Mouse (Mus musculus) layer of hippocampus, postnatal 25 days (tissue): ENCODE data around the gene Slc39a9. TPM values are rescaled to one million over a fixed set of nuclear protein-coding genes. Genes with fewer than 3 reads are reported as not detected.

Experiments
- DNase-seq, 2 experiments: peaks; one replicate each; pipeline ENCODE4 v3.0.0; 2022; ENCODE audit warnings: mixed read lengths in 2 of 2, low spot score in 1 of 2; ENCODE audit errors: extremely low spot score in 1 of 2
- total RNA-seq, 2 experiments: library from RNA; stranded (reverse); gene quantifications; 2 replicates each; pipeline ENCODE4 v1.2.3; 2021

The Slc39a9 gene
- total RNA-seq, result 10 to 100 TPM; 37.3 to 42.7 TPM

DNA sequence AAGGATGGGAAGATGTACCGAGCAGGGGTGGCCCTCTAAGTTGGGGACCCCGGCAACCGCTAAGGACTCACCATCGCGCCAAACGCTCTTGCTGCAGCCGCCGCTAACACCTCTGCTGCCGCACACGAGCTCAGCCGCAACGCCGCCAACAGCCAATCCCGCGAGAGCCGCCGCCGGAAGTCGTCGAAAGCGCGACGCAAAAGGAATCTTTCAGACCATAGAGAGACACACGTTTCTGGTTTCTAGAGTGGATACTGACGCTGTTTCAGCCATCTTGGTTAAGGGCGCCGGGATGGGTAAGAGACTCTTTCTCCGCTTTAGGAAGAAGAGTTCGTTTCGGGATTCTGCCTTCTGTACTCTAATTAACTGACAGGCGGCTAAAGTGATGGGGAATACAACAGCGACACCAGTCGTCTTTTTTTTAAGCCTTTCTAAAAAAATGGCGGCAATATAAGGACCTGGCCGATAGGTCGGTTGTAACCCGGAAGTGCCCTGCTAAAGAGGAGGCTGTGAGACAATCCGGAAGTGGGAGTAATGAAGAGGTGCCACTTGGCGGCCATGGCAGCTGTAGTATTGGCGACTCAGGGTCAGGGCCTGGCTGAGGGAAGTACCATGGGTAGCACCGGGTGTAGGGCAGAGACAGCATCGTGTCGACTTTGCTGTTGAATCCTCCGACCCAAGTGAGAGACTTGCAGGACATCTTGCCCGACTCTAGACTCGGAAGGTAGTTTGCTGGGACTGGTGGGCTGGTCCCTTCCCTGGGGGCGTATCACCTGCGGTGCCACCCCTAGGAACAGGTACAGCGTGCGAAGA is at the start of gene Slc39a9, which contains the start of gene Erh:
Slc39a9 (plus strand) TSS at position 191 of the 813 bp plus-strand sequence.
Erh (minus strand) TSS at position 649 of the 813 bp plus-strand sequence.
- peak; percentile 87 to 88 for DNase-seq

- no peak for DNase-seq
Measured at GRCm38 (mm10) chr12:80594141-80594540, 49.5 kb upstream of the Slc39a9 start.

DNA sequence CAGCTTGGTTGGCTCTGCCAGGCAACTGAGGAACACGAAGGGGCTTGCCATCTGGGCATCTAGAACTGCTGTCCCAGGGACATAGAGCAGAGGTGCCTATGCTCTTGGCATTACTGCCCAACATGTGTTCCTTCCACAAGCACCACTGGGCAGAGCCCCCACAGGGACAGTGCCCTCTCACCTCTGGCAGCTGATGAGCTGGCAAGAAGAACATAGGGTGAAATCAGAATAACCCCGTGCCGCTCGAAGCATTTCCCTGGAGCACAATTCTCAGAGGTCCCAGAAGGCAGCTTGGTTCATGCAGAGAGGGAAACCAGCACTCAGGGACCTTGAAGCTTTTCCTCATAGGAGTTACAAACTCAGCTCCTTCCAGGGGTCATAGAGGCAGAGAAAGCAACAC is 48.9 kb upstream of the Slc39a9 start:
- DNase-seq, result no peak

GRCm38 (mm10) chr12:80595566-80595965 is 48.1 kb upstream of the Slc39a9 start:
- no peak for DNase-seq

- DNase-seq, result no peak
Measured at GRCm38 (mm10) chr12:80595968-80596367, 47.7 kb upstream of the Slc39a9 start.

DNA sequence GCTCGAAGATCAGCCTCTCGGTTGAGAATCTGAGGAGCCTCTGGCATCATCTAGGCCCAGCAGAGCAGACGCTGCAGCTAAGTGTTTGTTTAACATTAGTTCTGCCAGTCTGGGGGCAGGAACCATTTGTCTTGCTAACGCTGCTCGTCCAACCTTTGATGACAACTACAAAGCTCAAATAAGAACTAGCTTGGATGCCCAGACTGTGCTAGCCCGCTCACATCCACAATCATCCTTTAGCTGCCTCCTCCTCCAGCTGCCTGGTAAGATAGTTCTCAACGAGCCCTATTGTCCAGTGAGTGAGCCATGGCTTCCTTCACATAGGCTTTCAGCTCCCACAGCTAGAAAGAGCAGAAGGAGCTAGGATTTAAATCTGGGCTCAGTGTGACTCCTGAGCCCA is 45.4 kb upstream of the Slc39a9 start:
- no peak for DNase-seq

GRCm38 (mm10) chr12:80598756-80599155 is 44.9 kb upstream of the Slc39a9 start:
- DNase-seq, result peak in 1 of 2 experiments; percentile 26

DNA sequence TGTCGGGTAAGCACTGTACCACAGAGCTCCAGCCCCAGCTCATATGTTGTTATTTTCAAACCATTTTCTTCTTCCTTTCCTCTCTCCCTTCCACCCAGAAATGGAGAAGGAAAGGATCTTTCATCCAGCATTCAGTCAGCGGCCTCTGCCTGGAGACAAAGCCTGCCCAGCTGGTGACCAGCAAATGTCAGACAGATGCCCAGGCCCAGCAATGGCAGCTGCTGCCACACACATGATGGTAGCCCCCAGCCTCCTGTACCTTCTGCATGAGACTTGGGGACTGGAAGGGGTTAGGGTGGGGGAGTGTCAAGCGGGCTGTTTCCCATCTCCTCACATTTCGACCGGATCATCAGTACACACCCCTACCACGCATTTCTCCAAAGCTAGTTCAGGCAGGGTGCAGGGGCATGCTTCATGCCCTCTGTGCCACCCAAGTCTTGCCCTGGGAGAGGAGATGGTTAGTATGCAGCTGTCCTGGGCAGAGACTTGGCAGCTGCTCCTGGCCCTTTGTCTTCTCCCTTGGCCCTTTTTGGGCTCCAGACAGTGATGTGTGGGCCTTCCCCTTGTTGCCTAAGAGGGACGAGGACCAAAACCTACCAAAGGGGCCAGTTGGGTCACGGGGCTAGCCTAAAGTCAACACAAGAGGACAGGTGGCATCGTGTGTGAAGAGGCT is 42.0 kb upstream of the Slc39a9 start:
- no peak for DNase-seq

GRCm38 (mm10) chr12:80602432-80602831 is 41.3 kb upstream of the Slc39a9 start:
- no peak for DNase-seq

- DNase-seq, result no peak
Measured at GRCm38 (mm10) chr12:80603566-80603965, 40.1 kb upstream of the Slc39a9 start.

GRCm38 (mm10) chr12:80604218-80604617 is 39.5 kb upstream of the Slc39a9 start:
- peak in 1 of 2 experiments; percentile 23 for DNase-seq

DNA sequence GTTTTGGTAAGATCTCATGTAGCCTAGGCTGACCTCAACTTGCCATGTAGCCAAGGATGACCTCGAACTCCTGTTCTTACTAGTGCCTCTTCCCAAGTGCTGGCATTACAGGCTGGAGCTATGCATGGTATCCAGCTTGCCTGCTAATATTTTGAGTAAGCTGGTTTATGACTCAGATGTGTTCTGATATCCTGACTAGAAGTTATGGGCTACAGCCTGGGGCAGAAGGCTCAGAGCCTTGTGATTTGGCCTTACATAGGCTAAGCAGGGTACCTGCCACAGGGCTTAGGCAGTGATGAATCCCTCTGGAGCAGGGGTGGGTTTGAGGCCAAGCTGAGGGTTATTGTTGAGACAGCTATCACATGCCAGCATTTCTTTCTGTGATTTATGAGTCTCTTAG is 35.1 kb upstream of the Slc39a9 start:
- DNase-seq, result no peak

DNA sequence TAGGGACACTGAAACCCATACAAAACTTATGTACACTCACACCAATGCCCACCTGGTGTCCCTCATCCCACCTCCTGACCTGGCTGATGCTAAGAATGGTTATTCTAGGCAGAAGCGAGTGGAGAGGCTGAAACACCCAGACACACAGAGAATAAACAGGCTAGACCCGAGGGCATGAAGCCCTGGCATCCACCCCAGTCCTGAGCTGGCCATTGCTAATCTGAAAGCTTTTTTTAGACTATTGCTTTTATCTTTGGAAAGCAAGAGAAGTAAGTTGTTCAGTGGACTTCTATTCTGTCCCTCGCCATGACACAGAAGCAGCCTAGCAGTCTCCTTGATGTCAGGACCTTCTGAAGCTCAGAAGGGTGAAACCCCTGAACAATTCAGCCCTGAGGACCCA is 33.8 kb upstream of the Slc39a9 start:
- DNase-seq, result no peak

DNA sequence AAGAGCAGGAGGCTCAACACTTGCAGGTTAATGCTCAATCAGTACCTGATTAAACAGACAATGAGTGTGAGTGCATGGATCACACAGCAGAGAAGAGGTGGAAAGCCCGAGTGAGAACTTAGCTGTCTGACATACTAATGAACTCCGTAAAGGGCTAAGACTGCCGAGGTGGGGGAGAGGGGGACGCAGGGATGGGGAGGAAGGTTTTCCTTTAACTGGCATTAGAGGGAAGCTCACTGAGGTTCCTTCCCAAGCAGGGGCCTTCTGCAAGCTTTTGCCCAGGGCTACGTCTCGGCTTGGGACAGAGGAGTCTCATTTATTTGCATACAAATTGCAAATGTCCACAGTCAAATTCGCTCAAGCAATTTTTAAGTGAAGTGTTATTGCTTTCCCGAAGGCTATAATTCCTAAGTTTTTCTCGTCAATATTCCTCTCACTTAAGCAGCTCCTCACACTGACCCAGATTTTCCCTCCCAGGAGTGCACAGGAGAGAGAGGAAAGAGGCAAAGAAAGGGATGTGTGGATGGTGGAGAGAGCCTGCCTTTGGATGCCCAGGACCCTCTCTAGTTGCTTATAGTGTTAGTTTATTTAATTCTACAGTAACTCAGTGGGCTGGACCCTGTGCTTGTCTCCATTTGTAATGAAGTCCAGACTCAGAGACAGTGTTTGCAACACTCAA is 31.4 kb upstream of the Slc39a9 start:
- no peak for DNase-seq

DNA sequence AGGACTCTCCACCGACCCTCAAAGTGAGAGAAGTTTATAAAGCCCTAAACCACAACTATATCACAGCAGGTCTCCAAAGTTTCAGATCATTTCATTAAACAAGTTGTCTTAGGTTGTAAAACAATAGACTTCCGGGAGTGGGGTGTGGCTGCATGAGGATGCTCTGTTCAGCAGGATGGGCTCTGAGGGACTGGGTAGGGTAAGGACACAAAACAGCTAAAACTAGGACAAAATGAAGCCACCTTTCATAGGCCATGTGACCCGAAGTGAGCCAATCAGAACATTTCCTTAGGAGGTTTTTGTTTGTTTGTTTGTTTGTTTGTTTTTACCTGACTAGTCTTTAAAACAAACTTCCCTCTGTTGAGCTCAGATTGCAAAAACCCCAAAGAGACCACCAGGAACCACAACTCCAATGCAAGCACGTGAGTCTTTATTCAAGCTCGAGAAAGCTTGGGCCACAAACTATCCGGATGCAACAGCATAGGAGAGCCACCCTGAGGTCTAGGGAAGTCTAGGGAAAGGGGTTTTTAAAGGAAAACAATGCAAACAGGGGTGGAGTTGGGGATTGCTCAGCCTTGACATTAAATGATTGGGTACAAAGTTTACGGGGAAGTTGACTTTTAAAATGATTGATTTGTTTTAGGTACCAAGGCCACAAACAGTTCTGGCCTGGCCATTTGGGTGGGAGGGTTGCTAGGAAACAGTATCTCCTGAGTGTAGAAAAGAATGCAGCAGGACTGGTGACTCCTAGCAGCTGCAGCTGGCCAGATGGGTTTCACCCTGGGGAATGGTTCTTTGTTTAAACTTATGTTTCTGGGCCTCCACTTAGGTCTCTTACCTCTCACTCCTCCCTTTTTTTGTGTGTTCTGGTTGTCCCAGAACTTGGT is 28.1 kb upstream of the Slc39a9 start:
- DNase-seq, result no peak

GRCm38 (mm10) chr12:80620501-80620900 is 23.2 kb upstream of the Slc39a9 start:
- no peak for DNase-seq

- DNase-seq, result no peak
Measured at GRCm38 (mm10) chr12:80631790-80632189, 11.9 kb upstream of the Slc39a9 start.

DNA sequence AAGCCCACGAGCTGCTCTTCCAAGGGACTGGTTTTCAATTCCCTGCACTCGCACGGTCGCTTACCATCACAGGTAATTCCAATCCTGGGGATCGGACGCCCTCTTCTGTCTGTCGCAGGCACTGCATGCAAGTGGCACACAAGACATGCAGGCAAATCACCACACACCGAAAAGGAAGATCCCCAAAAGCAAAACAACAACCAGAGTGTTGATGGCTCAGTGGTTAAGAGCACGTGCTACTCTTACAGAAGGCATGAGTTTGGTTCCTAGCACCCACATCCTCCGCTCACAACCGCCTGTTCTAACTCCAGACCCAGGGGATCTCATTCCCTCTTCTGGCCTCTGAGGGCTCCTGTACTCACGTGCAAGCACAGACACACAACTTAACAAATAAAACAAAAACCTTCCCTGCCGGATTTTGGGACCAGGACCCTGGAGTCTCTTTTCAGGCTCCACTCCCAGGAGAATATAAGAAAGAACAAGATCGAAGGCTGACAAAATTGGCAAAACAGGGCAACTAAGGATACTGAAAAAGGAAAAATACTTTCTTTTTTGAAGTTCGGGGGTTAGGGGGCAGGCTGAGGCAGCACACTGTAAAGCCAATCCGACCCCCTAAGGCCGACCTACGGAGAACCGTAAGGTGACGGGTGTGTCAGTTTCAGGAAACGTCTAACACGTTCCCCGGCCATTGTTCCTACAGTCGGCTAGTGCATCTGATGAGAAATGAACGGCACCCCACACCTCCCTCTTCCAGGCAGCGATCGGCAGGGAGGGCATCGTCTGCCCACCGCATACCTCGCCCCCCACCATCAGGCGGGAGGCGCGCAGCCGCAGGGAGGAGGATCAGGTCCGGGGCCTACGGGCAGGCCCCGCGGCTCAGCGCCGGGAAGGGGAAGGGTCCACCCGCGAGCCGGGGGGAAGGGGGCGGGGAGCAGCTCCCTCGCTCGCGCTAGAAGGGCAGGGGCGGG is 674 bp upstream of the Slc39a9 start:
- peak in 1 of 2 experiments; percentile 51 for DNase-seq

DNA sequence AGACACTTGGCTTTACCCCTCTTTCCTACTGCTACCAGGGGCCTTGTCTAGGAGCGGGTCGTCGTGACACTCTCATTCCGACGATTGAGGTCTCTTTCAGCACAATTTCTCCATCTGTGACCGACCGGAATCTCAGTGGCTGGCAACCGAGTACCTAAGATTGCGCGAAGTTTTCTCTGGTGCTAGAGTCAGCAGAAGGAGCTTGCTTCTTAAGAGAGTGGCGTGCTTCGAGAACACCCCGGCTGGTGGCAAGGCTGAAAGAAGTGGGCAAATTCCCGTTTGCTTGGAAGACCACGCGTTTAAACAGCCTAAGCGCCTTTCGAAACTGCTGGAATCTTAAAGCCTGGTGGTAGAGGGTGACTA is 804 bp downstream of the Slc39a9 start:
- DNase-seq, result peak in 1 of 2 experiments; percentile 5
